Mouse (Mus musculus) effector memory CD4-positive, alpha-beta T cell, adult 7 months (primary cell): Measurements from ENCODE around the gene Gls2. TPM values are rescaled to one million over a fixed set of nuclear protein-coding genes. Genes with fewer than 3 reads are reported as not detected.

Source experiments
- polyA plus RNA-seq: library from polyadenylated mRNA; unstranded; fragments of 100-300 nt; shearing (Covaris generic); gene quantifications from one replicate; pipeline ENCODE4 v1.2.1, GENCODE M21; 2017

Gene Gls2
- polyA plus RNA-seq = 2.5 TPM

DNA sequence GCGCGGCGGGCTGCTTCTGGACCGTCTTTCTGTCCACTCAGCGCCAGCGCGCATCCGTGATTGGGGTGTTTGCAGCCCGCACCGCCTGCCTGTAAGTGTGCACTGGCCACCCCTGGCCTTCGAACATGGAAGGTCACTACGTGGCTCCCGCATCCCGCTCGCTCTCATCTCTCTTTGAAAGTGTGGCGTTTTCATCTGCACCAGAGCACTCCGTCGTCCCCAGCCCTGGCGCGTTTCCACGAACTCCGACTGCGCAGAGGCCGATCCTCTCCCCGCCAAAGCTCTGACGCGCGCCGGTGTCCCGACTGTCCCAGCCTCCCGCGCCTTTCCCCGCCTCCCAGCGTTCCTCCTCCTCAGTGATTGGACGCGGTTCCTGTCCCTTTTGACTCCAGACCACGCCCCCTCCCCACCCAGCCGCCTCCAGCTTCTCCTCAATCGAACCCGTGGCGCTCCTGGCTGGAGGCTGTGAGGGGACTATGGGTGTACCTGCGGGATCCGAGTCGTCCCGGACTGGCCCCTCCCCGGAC, at the start of gene Gls2:
Gene Gls2, plus strand, starts transcription at position 434 of the 527 bp plus-strand sequence.

GRCm38 (mm10) chr10:128179989-128180388, 14.3 kb upstream of the Gls2 start, which contains the start of gene Rbms2:
TSS of gene Rbms2 (minus strand) at chr10:128180297.

DNA sequence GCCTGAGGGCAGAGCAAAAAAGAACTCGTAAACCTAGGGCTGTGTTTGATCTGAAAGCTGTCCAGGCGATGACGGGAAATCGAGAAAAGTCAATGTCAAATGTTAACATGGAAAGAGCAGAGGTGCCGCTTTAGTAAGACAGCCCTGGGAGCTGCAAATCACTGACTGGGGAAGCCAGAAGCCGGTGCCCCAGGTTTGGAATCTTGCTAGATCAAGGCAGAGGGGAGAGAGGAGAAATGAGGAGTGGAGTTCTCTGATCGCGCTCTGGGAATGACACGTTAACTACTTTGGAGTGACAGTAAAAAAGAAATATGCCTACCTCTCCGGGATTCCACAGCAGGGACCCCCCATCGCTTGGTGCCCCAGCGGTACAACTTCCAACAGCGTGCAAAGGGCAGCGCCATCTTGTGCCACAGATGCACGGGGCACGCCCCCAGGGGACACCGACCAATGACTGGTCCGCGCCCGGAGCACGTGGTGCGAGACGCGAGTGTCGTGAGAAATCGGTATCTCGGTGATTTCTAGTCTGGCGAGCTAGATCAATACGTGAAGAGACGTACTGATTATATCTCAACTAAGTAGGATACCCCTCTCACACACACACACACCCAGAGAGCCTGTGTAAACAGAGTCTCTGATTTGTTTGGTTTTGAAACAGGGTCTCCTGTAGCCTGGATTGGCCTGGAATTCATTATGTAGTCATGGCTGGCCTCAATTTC, 17.3 kb downstream of the Gls2 start, which contains the start of gene Spryd4:
Gene Spryd4, minus strand, starts transcription at position 418 of the 719 bp plus-strand sequence.

DNA sequence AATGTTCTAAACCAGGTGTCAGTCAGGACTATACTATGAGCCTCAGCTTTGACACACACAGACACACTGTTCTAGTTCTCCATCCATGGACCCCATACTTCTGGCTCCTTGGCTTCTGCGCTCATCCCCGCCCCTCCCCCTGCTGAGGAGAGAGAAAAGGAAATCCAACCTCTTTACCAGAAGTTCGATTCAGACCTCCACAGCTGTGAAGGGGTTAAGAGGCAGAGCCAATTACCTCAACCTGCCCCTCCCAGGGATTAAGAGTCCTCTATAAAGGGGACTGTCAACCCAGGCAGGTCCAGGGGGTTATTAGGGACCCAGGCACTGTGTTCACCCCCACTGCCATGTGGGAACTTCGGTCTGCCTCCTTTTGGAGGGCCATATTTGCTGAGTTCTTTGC, 31.3 kb downstream of the Gls2 start, which contains the start of gene Mip:
Gene Mip, plus strand, starts transcription at position 301 of the 400 bp plus-strand sequence.

GRCm38 (mm10) chr10:128231697-128232419, 37.6 kb downstream of the Gls2 start, which contains the start of gene Timeless:
TSS of gene Timeless (plus strand) at chr10:128232065.

GRCm38 (mm10) chr10:128253677-128254255, 59.5 kb downstream of the Gls2 start, which contains the start of gene Apon:
TSS of gene Apon (plus strand) at chr10:128254096.

Other genes with a start within 250 kb of the Gls2 start
- not detected for gene Hsd17b6, start 186.8 kb upstream of the Gls2 start, polyA plus RNA-seq
- gene Prim1, start 179.3 kb upstream of the Gls2 start, polyA plus RNA-seq = 16.9 TPM
- 411 TPM for gene Naca, start 158.9 kb upstream of the Gls2 start, polyA plus RNA-seq
- gene Ptges3, start 135.5 kb upstream of the Gls2 start, polyA plus RNA-seq = 185 TPM
- 1,063 TPM for gene Atp5b, start 111.2 kb upstream of the Gls2 start, polyA plus RNA-seq
- gene Baz2a, start 102.9 kb upstream of the Gls2 start, polyA plus RNA-seq = 47.7 TPM
- 32.2 TPM for gene Rbms2, start 14.2 kb upstream of the Gls2 start, polyA plus RNA-seq
- gene Spryd4, start 17.4 kb downstream of the Gls2 start, polyA plus RNA-seq = 14.4 TPM
- gene Mip, start 31.4 kb downstream of the Gls2 start, polyA plus RNA-seq = not detected
- gene Timeless, start 37.6 kb downstream of the Gls2 start, polyA plus RNA-seq = 11.1 TPM
- not detected for gene Apon, start 59.6 kb downstream of the Gls2 start, polyA plus RNA-seq
- 0.30 TPM for gene Apof, start 74.2 kb downstream of the Gls2 start, polyA plus RNA-seq
- gene Stat2, start 76.1 kb downstream of the Gls2 start, polyA plus RNA-seq = 32.4 TPM
- 0.51 TPM for gene Il23a, start 104.3 kb downstream of the Gls2 start, polyA plus RNA-seq
- 35.2 TPM for gene Pan2, start 108.9 kb downstream of the Gls2 start, polyA plus RNA-seq
- 24.1 TPM for gene Cnpy2, start 128.0 kb downstream of the Gls2 start, polyA plus RNA-seq
- 107 TPM for gene Cs, start 143.3 kb downstream of the Gls2 start, polyA plus RNA-seq
- gene Coq10a, start 174.5 kb downstream of the Gls2 start, polyA plus RNA-seq = 32.0 TPM
- 3.4 TPM for gene Ankrd52, start 182.7 kb downstream of the Gls2 start, polyA plus RNA-seq
- gene Slc39a5, start 206.8 kb downstream of the Gls2 start, polyA plus RNA-seq = 0.74 TPM
- gene Nabp2, start 217.0 kb downstream of the Gls2 start, polyA plus RNA-seq = 55.5 TPM
- 21.2 TPM for gene Rnf41, start 217.2 kb downstream of the Gls2 start, polyA plus RNA-seq